Mouse (Mus musculus) liver, adult 2 months (tissue): ENCODE results near the gene Hdhd3. TPM values are rescaled to one million over a fixed set of nuclear protein-coding genes. Genes with fewer than 3 reads are reported as not detected.
"Not testable (repeated sequence)": the region's sequence is repeated elsewhere in the genome, so short reads cannot be mapped to it uniquely, and the experiment has no call there.

Experiments used
- DNase-seq: peaks from one replicate; pipeline ENCODE4 v3.0.0-alpha.2; 2011; ENCODE audit warnings: low read depth, low spot score; ENCODE audit errors: extremely low read depth
- H3K27ac ChIP-seq: fragments of 200-500 bp; replicated peaks from 2 replicates; pipeline ENCODE4 v1.5.1; 2012; ENCODE audit warnings: low read depth, mild to moderate bottlenecking, control low read depth, inconsistent platforms, low read length; ENCODE audit not compliant: insufficient read depth
- H3K27me3 ChIP-seq: fragments of 200-500 bp; 2 replicates; pipeline ENCODE4 v1.6.1; 2012; ENCODE audit warnings: mild to moderate bottlenecking, moderate library complexity, low read length, inconsistent platforms; ENCODE audit not compliant: control insufficient read depth, insufficient read depth
- H3K36me3 ChIP-seq: fragments of 200-500 bp; 2 replicates; pipeline ENCODE4 v1.6.1; 2012; ENCODE audit warnings: low read length, inconsistent platforms; ENCODE audit not compliant: control insufficient read depth, insufficient read depth
- H3K4me1 ChIP-seq: fragments of 200-500 bp; 2 replicates; pipeline ENCODE4 v1.6.1; 2011; ENCODE audit warnings: low read length; ENCODE audit not compliant: control insufficient read depth, insufficient read depth
- H3K4me3 ChIP-seq: fragments of 200-500 bp; 2 replicates; pipeline ENCODE4 v1.5.1; 2011; ENCODE audit warnings: low read depth, mild to moderate bottlenecking, control low read depth, low read length, moderate library complexity; ENCODE audit not compliant: insufficient read depth
- H3K79me2 ChIP-seq: fragments of 200-500 bp; 2 replicates; pipeline ENCODE4 v1.6.1; 2012; ENCODE audit warnings: inconsistent platforms, mild to moderate bottlenecking, low read length, moderate library complexity; ENCODE audit not compliant: control insufficient read depth, insufficient read depth
- H3K9ac ChIP-seq: fragments of 200-500 bp; 2 replicates; pipeline ENCODE4 v1.6.1; 2012; ENCODE audit warnings: low read depth, mild to moderate bottlenecking, control low read depth, inconsistent platforms, low read length
- CTCF ChIP-seq: fragments of 200-500 bp; IDR thresholded peaks from 2 replicates; pipeline ENCODE4 v1.5.1; 2011; ENCODE audit warnings: low read depth, low read length, control low read depth
- POLR2A ChIP-seq: fragments of 200-500 bp; IDR thresholded peaks from 2 replicates; pipeline ENCODE4 v1.6.1; 2011; ENCODE audit warnings: low read length, control low read depth; ENCODE audit not compliant: insufficient read depth; ENCODE audit errors: extremely low read depth
- WGBS: fragments of 180-500 bp; shearing (Covaris S2); methylation state at CpG from one replicate; pipeline ENCODE4 v1.1.7; 2018; 5-methylcytosine and 5-hydroxymethylcytosine counted together
- polyA plus RNA-seq: library from polyadenylated mRNA; depleted of rRNA; stranded (reverse); fragments of >200 nt; gene quantifications from 2 replicates; pipeline ENCODE4 v1.2.3, GENCODE M21; 2012
- total RNA-seq: library from RNA; depleted of rRNA; stranded (reverse); fragments of >200 nt; gene quantifications from 2 replicates; pipeline ENCODE4 v1.2.3, GENCODE M21; 2014

The Hdhd3 gene
- total and polyA plus RNA-seq, 2 experiments, result 14.0 to 61.4 TPM

GRCm38 (mm10) chr4:62479593-62479936 lies 23.7 kb downstream of the Hdhd3 start:
- TF ChIP-seq CTCF, result peak; percentile 43
- not testable (repeated sequence) for H3K36me3 ChIP-seq, H3K27ac ChIP-seq, H3K79me2 ChIP-seq, H3K27me3 ChIP-seq, DNase-seq, H3K4me1 ChIP-seq, H3K9ac ChIP-seq
- 15% methylated on average over 11 of the region's 11 CpGs for WGBS
- peak overlapping the region; percentile 34 for H3K4me3 ChIP-seq

GRCm38 (mm10) chr4:62477542-62478244 lies 25.6 kb downstream of the Hdhd3 start:
- Histone ChIP-seq H3K27ac (no peak overlapping the region), H3K4me3 (no peak overlapping the region), H3K4me1 (peaks cover 2% of the 10 kb centered on the region; the same call in 1 of the 2 replicates), H3K27me3 (no peaks in the 10 kb centered on the region), H3K79me2 (no peaks in the 10 kb centered on the region), H3K9ac (no peak overlapping the region), H3K36me3 (no peaks in the 10 kb centered on the region)
- WGBS, result 93% methylated on average over 6 of the region's 6 CpGs
- TF ChIP-seq POLR2A (no peak), CTCF (no peak)
- no peak for DNase-seq

- Histone ChIP-seq H3K4me1 (peaks cover 2% of the 10 kb centered on the region; the same call in 1 of the 2 replicates), H3K27ac (no peak overlapping the region), H3K27me3 (no peaks in the 10 kb centered on the region), H3K9ac (no peak overlapping the region), H3K36me3 (no peaks in the 10 kb centered on the region), H3K79me2 (no peaks in the 10 kb centered on the region), H3K4me3 (no peak overlapping the region)
- WGBS, result 88% methylated on average over 6 of the region's 6 CpGs
- no peak for DNase-seq
- TF ChIP-seq POLR2A (no peak), CTCF (no peak)
Measured at GRCm38 (mm10) chr4:62475793-62476192, 27.5 kb downstream of the Hdhd3 start.

- DNase-seq, result no peak
- TF ChIP-seq CTCF (no peak), POLR2A (no peak)
- Histone ChIP-seq H3K27me3 (no peaks in the 10 kb centered on the region), H3K36me3 (no peaks in the 10 kb centered on the region), H3K9ac (no peak overlapping the region), H3K4me1 (peaks cover 4% of the 10 kb centered on the region; the same call in 1 of the 2 replicates), H3K79me2 (no peaks in the 10 kb centered on the region), H3K27ac (no peak overlapping the region), H3K4me3 (no peak overlapping the region)
- 86% methylated on average over 2 of the region's 2 CpGs for WGBS
Measured at GRCm38 (mm10) chr4:62475131-62475530, 28.1 kb downstream of the Hdhd3 start.

- Histone ChIP-seq H3K27ac (no peak overlapping the region), H3K27me3 (no peaks in the 10 kb centered on the region), H3K9ac (no peak overlapping the region), H3K4me1 (peaks cover 2% of the 10 kb centered on the region; the same call in 1 of the 2 replicates), H3K79me2 (no peaks in the 10 kb centered on the region), H3K36me3 (no peaks in the 10 kb centered on the region), H3K4me3 (no peak overlapping the region)
- WGBS, result 97% methylated on average over 2 of the region's 2 CpGs
- DNase-seq, result no peak
- TF ChIP-seq CTCF, result no peak
- no peak for TF ChIP-seq POLR2A
Measured at GRCm38 (mm10) chr4:62472071-62472470, 31.2 kb downstream of the Hdhd3 start.

GRCm38 (mm10) chr4:62470598-62471051 lies 32.6 kb downstream of the Hdhd3 start, which contains the start of gene Wdr31:
Wdr31 (minus strand) TSS chr4:62470896.
- H3K36me3 ChIP-seq, result no peaks in the 10 kb centered on the region
- H3K9ac ChIP-seq, result peak within 1 kb of the TSS; percentile 69
- peak; percentile 48 for DNase-seq
- WGBS, result 1% methylated on average over 30 of the region's 30 CpGs
- TF ChIP-seq CTCF (no peak), POLR2A (no peak)
- H3K4me3 ChIP-seq, result peak within 1 kb of the TSS; percentile 84
- no peak within 1 kb of the TSS for H3K27ac ChIP-seq
- H3K4me1 ChIP-seq, result peaks cover 2% of the 10 kb centered on the region; the same call in 1 of the 2 replicates
- H3K79me2 ChIP-seq, result no peaks in the 10 kb centered on the region
- H3K27me3 ChIP-seq, result no peaks in the 10 kb centered on the region
